Mouse (Mus musculus) embryonic facial prominence, embryonic 15.5 days (tissue): Measurements from ENCODE around the gene Mxd4. TPM values are rescaled to one million over a fixed set of nuclear protein-coding genes. Genes with fewer than 3 reads are reported as not detected.

ENCODE experiments used
- ATAC-seq: fragments of 200-750 bp; cut with Nextera tagmentation; 2 replicates; pipeline ENCODE4 v1.8.0; 2017; ENCODE audit warnings: low read depth, moderate TSS enrichment; ENCODE audit not compliant: insufficient number of reproducible peaks, low FRiP score, low TSS enrichment
- H3K27ac ChIP-seq: fragments of 300-500 bp; sonication (generic); replicated peaks from 2 replicates; pipeline ENCODE4 v1.5.1; 2015; ENCODE audit warnings: mild to moderate bottlenecking, inconsistent platforms
- H3K27me3 ChIP-seq: fragments of 300-500 bp; sonication (generic); 2 replicates; pipeline ENCODE4 v1.6.1; 2015; ENCODE audit warnings: inconsistent platforms
- H3K36me3 ChIP-seq: fragments of 300-500 bp; sonication (generic); 2 replicates; pipeline ENCODE4 v1.6.1; 2015; ENCODE audit warnings: mild to moderate bottlenecking, inconsistent platforms
- H3K4me1 ChIP-seq: fragments of 300-500 bp; sonication (generic); 2 replicates; pipeline ENCODE4 v1.6.1; 2015; ENCODE audit warnings: inconsistent platforms
- H3K4me2 ChIP-seq: fragments of 300-500 bp; sonication (generic); replicated peaks from 2 replicates; pipeline ENCODE4 v1.6.1; 2015; ENCODE audit warnings: mild to moderate bottlenecking, inconsistent platforms
- H3K4me3 ChIP-seq: fragments of 300-500 bp; sonication (generic); replicated peaks from 2 replicates; pipeline ENCODE4 v1.5.1; 2015; ENCODE audit warnings: mild to moderate bottlenecking, inconsistent platforms
- H3K9ac ChIP-seq: fragments of 300-500 bp; sonication (generic); 2 replicates; pipeline ENCODE4 v1.6.1; 2015; ENCODE audit warnings: inconsistent platforms
- H3K9me3 ChIP-seq: fragments of 300-500 bp; sonication (generic); replicated peaks from 2 replicates; pipeline ENCODE4 v1.6.1; 2016; ENCODE audit warnings: inconsistent platforms
- WGBS: fragments of 180-500 bp; shearing (Covaris S2); methylation state at CpG from one replicate; pipeline ENCODE4 v1.1.7; 2015; 5-methylcytosine and 5-hydroxymethylcytosine counted together
- polyA plus RNA-seq: library from polyadenylated mRNA; unstranded; fragments of >200 nt; fragmentation: Nextera tagmentation; extraction: Ambion mirVana; gene quantifications from 2 replicates; pipeline ENCODE4 v1.2.1, GENCODE M21; 2015

Gene Mxd4
- polyA plus RNA-seq, 1 experiment from 2014 or later = 43.1 TPM

GRCm38 (mm10) chr5:34196423-34196822 is 8.9 kb upstream of the Mxd4 start:
- no peak overlapping the region for H3K27ac ChIP-seq
- H3K4me3 ChIP-seq = no peak overlapping the region
- H3K27me3 ChIP-seq = no peaks in the 10 kb centered on the region
- no peaks in the 10 kb centered on the region for H3K4me1 ChIP-seq
- no peaks in the 10 kb centered on the region for H3K9me3 ChIP-seq
- H3K36me3 ChIP-seq = no peaks in the 10 kb centered on the region
- ATAC-seq = no peak
- no peak overlapping the region for H3K4me2 ChIP-seq
- no peak overlapping the region for H3K9ac ChIP-seq
- WGBS = 77% methylated on average over 7 of the region's 7 CpGs

GRCm38 (mm10) chr5:34195786-34196185 is 8.3 kb upstream of the Mxd4 start:
- no peak for ATAC-seq
- Histone ChIP-seq H3K27ac (no peak overlapping the region), H3K36me3 (no peaks in the 10 kb centered on the region), H3K4me1 (no peaks in the 10 kb centered on the region), H3K27me3 (no peaks in the 10 kb centered on the region), H3K4me2 (no peak overlapping the region), H3K4me3 (no peak overlapping the region), H3K9ac (no peak overlapping the region), H3K9me3 (no peaks in the 10 kb centered on the region)
- WGBS = 93% methylated on average over 12 of the region's 12 CpGs

- Histone ChIP-seq H3K36me3 (no peaks in the 10 kb centered on the region), H3K4me1 (no peaks in the 10 kb centered on the region), H3K27ac (no peak overlapping the region), H3K4me3 (no peak overlapping the region), H3K9ac (no peak overlapping the region), H3K9me3 (no peaks in the 10 kb centered on the region), H3K4me2 (no peak overlapping the region), H3K27me3 (no peaks in the 10 kb centered on the region)
- no peak for ATAC-seq
- WGBS = 78% methylated on average over 6 of the region's 6 CpGs
Measured at GRCm38 (mm10) chr5:34194975-34195662, 7.6 kb upstream of the Mxd4 start.

- Histone ChIP-seq H3K27ac (no peak overlapping the region), H3K36me3 (no peaks in the 10 kb centered on the region), H3K4me1 (0 out of 2 replicates have a peak, but pooled peaks cover 3% of the 10 kb centered on the region), H3K9me3 (no peaks in the 10 kb centered on the region), H3K4me3 (no peak overlapping the region), H3K27me3 (no peaks in the 10 kb centered on the region), H3K9ac (no peak overlapping the region), H3K4me2 (no peak overlapping the region)
- WGBS = 46% methylated on average over 1 of the region's 1 CpGs
- no peak for ATAC-seq
Measured at GRCm38 (mm10) chr5:34194426-34194825, 6.9 kb upstream of the Mxd4 start.

DNA sequence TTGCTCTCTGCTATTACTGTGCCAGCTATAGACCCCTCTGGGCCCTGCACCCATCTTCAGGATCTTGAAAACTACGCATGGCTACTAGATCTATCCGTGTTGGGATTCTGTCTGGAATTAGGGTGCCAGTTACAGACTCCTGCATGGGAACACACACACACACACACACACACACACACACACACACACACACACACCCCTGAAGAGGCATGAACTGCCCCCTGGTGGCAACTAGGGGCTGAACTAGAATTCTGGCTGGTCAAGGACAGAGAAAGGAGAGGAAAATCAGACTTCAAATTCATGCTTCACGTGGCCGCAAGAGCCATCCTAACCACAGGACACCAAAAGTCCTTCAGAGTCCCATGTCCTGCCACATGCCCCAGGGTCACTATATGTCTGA is 4.3 kb upstream of the Mxd4 start:
- no peak overlapping the region for H3K9ac ChIP-seq
- no peaks in the 10 kb centered on the region for H3K9me3 ChIP-seq
- no peaks in the 10 kb centered on the region for H3K36me3 ChIP-seq
- H3K27ac ChIP-seq = no peak overlapping the region
- H3K4me2 ChIP-seq = no peak overlapping the region
- no peak overlapping the region for H3K4me3 ChIP-seq
- WGBS = 85% methylated on average over 4 of the region's 4 CpGs
- H3K4me1 ChIP-seq = peaks cover 17% of the 10 kb centered on the region
- ATAC-seq = no peak
- no peaks in the 10 kb centered on the region for H3K27me3 ChIP-seq

DNA sequence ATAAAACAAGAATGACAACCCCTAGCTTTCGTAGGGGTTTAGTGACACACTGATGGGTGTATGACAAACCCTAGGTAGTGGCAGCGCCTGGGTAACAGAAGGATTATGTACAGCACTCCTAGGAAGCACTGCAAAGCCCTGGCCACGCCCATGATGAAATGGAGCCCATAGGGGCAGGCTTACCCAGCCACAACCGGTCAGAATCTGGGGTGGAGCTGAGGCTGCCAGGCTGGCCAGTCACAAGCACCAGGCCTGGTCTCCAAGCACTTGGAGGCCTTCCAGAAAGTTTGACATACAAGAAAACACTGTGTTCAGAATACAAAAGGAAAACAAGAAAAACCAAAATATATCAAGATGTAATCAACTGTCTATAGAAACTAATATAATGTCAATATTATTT is 3.5 kb upstream of the Mxd4 start:
- ATAC-seq = no peak
- Histone ChIP-seq H3K27me3 (no peaks in the 10 kb centered on the region), H3K36me3 (no peaks in the 10 kb centered on the region), H3K4me3 (no peak overlapping the region), H3K9ac (no peak overlapping the region), H3K4me2 (no peak overlapping the region), H3K9me3 (no peaks in the 10 kb centered on the region), H3K4me1 (peaks cover 25% of the 10 kb centered on the region), H3K27ac (no peak overlapping the region)
- WGBS = 44% methylated on average over 4 of the region's 4 CpGs

- ATAC-seq = no peak
- Histone ChIP-seq H3K4me3 (no peak overlapping the region), H3K27ac (no peak overlapping the region), H3K27me3 (no peaks in the 10 kb centered on the region), H3K9me3 (no peaks in the 10 kb centered on the region), H3K36me3 (no peaks in the 10 kb centered on the region), H3K4me2 (no peak overlapping the region), H3K4me1 (peaks cover 38% of the 10 kb centered on the region), H3K9ac (no peak overlapping the region)
- 56% methylated on average over 1 of the region's 1 CpGs for WGBS
Measured at GRCm38 (mm10) chr5:34189521-34189920, 2.0 kb upstream of the Mxd4 start.

GRCm38 (mm10) chr5:34188856-34189255 is 1.3 kb upstream of the Mxd4 start:
- Histone ChIP-seq H3K4me3 (peak overlapping the region; percentile 97), H3K9me3 (no peaks in the 10 kb centered on the region), H3K27me3 (no peaks in the 10 kb centered on the region), H3K9ac (no peak overlapping the region), H3K4me2 (peak overlapping the region; percentile 77), H3K27ac (no peak overlapping the region), H3K36me3 (peaks cover 4% of the 10 kb centered on the region), H3K4me1 (peaks cover 45% of the 10 kb centered on the region)
- WGBS = 66% methylated on average over 2 of the region's 2 CpGs
- no peak for ATAC-seq

DNA sequence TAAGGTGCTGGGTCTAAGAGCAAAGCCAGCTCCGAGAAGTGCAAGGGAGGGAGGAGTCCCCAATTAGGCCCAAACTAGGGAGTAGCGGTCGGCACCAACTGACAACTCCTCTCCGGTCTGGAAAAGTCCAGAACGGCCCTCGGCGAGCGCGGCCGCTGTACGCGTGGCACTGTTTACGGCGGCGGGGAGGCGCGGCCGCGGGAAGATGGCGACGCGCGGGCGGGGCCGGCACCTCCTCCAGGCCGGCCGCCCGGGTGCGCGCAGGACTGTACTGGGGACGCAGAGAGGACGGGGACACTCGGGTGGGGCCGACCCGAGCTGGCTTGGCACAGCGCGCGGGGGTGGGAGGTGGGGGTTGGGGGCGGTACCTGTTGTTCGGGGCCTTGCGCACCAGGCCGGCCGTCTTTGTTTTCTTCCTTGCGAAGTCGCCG is 544 bp downstream of the Mxd4 start:
- Histone ChIP-seq H3K36me3 (peaks cover 16% of the 10 kb centered on the region), H3K9ac (peak overlapping the region; percentile 80), H3K4me1 (peaks cover 60% of the 10 kb centered on the region), H3K9me3 (no peaks in the 10 kb centered on the region), H3K4me3 (peak overlapping the region; percentile 97), H3K27me3 (no peaks in the 10 kb centered on the region), H3K4me2 (peak overlapping the region; percentile 77), H3K27ac (peak overlapping the region; percentile 94)
- WGBS = under 1% methylated on average over 37 of the region's 46 CpGs
- ATAC-seq = 0 out of 2 replicates have a peak, but pooled peaks have one; percentile 8

DNA sequence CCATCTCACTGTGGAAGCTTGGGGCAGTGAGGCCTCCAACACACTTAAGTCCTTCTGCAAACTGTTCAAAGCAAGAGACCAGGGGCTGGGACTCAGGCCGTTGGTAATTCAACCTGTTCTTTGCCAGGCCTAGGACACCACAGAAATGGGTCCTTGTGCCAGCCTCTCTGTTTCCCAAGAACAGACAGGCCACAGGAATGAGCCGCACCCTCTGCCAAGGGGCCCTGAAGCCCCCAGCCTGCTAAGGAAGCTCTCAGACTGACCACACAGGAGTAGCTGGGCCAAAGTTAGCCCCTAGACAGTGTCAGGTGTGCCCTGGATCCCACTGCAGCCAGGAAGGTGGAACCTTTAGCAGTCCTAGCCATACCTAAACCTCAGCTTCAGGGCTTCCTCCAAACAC is 1.1 kb downstream of the Mxd4 start:
- Histone ChIP-seq H3K9ac (peak overlapping the region; percentile 80), H3K4me1 (peaks cover 62% of the 10 kb centered on the region), H3K4me2 (peak overlapping the region; percentile 77), H3K9me3 (no peaks in the 10 kb centered on the region), H3K27me3 (no peaks in the 10 kb centered on the region), H3K4me3 (peak overlapping the region; percentile 97), H3K36me3 (peaks cover 18% of the 10 kb centered on the region), H3K27ac (peak overlapping the region; percentile 94)
- ATAC-seq = no peak
- 35% methylated on average over 2 of the region's 2 CpGs for WGBS

- H3K9me3 ChIP-seq = no peaks in the 10 kb centered on the region
- H3K4me2 ChIP-seq = peak overlapping the region; percentile 77
- peak overlapping the region; percentile 80 for H3K9ac ChIP-seq
- no peak overlapping the region; the same call in 1 of the 2 replicates for H3K27ac ChIP-seq
- H3K4me1 ChIP-seq = peaks cover 62% of the 10 kb centered on the region
- no peak for ATAC-seq
- peak overlapping the region; percentile 97 for H3K4me3 ChIP-seq
- peaks cover 18% of the 10 kb centered on the region for H3K36me3 ChIP-seq
- no peaks in the 10 kb centered on the region for H3K27me3 ChIP-seq
Measured at GRCm38 (mm10) chr5:34185791-34186190, 1.7 kb downstream of the Mxd4 start.

- H3K9me3 ChIP-seq = no peaks in the 10 kb centered on the region
- 80% methylated on average over 1 of the region's 1 CpGs for WGBS
- H3K9ac ChIP-seq = no peak overlapping the region
- H3K4me3 ChIP-seq = peak overlapping the region; percentile 97
- H3K27ac ChIP-seq = no peak overlapping the region
- peaks cover 62% of the 10 kb centered on the region for H3K4me1 ChIP-seq
- ATAC-seq = no peak
- peaks cover 23% of the 10 kb centered on the region for H3K36me3 ChIP-seq
- peak overlapping the region; percentile 77 for H3K4me2 ChIP-seq
- H3K27me3 ChIP-seq = no peaks in the 10 kb centered on the region
Measured at GRCm38 (mm10) chr5:34185051-34185580, 2.4 kb downstream of the Mxd4 start.
